Mouse (Mus musculus) olfactory bulb, adult 2 months (tissue): ENCODE measurements around the gene Lcn6. TPM values are rescaled to one million over a fixed set of nuclear protein-coding genes. Genes with fewer than 3 reads are reported as not detected.

Experiments
- H3K27ac ChIP-seq: fragments of 200-500 bp; 2 replicates; pipeline ENCODE4 v1.5.1; 2012; ENCODE audit warnings: low read depth, low read length; ENCODE audit not compliant: insufficient read depth
- H3K4me1 ChIP-seq: fragments of 200-500 bp; 2 replicates; pipeline ENCODE4 v1.6.1; 2012; ENCODE audit warnings: low read length; ENCODE audit not compliant: control insufficient read depth, insufficient read depth
- H3K4me3 ChIP-seq: fragments of 200-500 bp; 2 replicates; pipeline ENCODE4 v1.5.1; 2012; ENCODE audit warnings: mild to moderate bottlenecking, low read depth, low read length, moderate library complexity; ENCODE audit not compliant: insufficient read depth
- CTCF ChIP-seq: fragments of 200-500 bp; IDR thresholded peaks from 2 replicates; pipeline ENCODE4 v1.5.1; 2012; ENCODE audit warnings: low read depth, mild to moderate bottlenecking, low read length, moderate library complexity; ENCODE audit not compliant: insufficient read depth
- POLR2A ChIP-seq: fragments of 200-500 bp; IDR thresholded peaks from 2 replicates; pipeline ENCODE4 v1.6.1; 2012; ENCODE audit warnings: mild to moderate bottlenecking, low read depth, low read length, moderate library complexity; ENCODE audit not compliant: insufficient read depth
- polyA plus RNA-seq: library from polyadenylated mRNA; stranded (reverse); fragments of >200 nt; gene quantifications from 2 replicates; pipeline ENCODE4 v1.2.4, GENCODE M21; 2012; ENCODE audit warnings: low replicate concordance; ENCODE audit not compliant: missing spikeins, insufficient read depth, insufficient read length

Lcn6 gene
- polyA plus RNA-seq, 1 experiment: not detected

GRCm38 (mm10) chr2:25717222-25717621 lies 40.6 kb downstream of the Lcn6 start:
- no peak for TF ChIP-seq POLR2A
- TF ChIP-seq CTCF: no peak

More at GRCm38 (mm10) chr2:25717222-25717621, 40.6 kb downstream of the Lcn6 start:
- Histone ChIP-seq H3K4me1 (0 out of 2 replicates have a peak, but pooled peaks cover under 1% of the 10 kb centered on the region), H3K27ac (no peak overlapping the region), H3K4me3 (no peak overlapping the region)

Other genes starting within 250 kb of the Lcn6 start
- gene Abca2, start 248.1 kb upstream of the Lcn6 start, polyA plus RNA-seq: not detected in 2 replicates
- not detected in 2 replicates for gene Clic3, start 219.9 kb upstream of the Lcn6 start, polyA plus RNA-seq
- not detected in 2 replicates for gene Paxx, start 215.7 kb upstream of the Lcn6 start, polyA plus RNA-seq
- gene Ptgds, start 206.7 kb upstream of the Lcn6 start, polyA plus RNA-seq: 758 and 1,988 TPM in 2 replicates
- gene Lcn12, start 182.9 kb upstream of the Lcn6 start, polyA plus RNA-seq: not detected in 2 replicates
- gene Fbxw5, start 176.0 kb upstream of the Lcn6 start, polyA plus RNA-seq: 706 TPM in 1 of 2 replicates, not detected in the other
- not detected in 2 replicates for gene C8g, start 175.1 kb upstream of the Lcn6 start, polyA plus RNA-seq
- not detected in 2 replicates for gene Traf2, start 129.8 kb upstream of the Lcn6 start, polyA plus RNA-seq
- not detected in 2 replicates for gene Edf1, start 118.9 kb upstream of the Lcn6 start, polyA plus RNA-seq
- gene Mamdc4, start 101.9 kb upstream of the Lcn6 start, polyA plus RNA-seq: not detected in 2 replicates
- not detected in 2 replicates for gene Phpt1, start 101.6 kb upstream of the Lcn6 start, polyA plus RNA-seq
- not detected in 2 replicates for gene Ajm1, start 95.0 kb upstream of the Lcn6 start, polyA plus RNA-seq
- gene Rabl6, start 68.3 kb upstream of the Lcn6 start, polyA plus RNA-seq: not detected in 2 replicates
- not detected in 2 replicates for gene Ccdc183, start 59.1 kb upstream of the Lcn6 start, polyA plus RNA-seq
- not detected in 2 replicates for gene Tmem141, start 54.8 kb upstream of the Lcn6 start, polyA plus RNA-seq
- not detected in 2 replicates for gene Fcna, start 48.8 kb upstream of the Lcn6 start, polyA plus RNA-seq
- not detected in 2 replicates for gene Lcn8, start 23.7 kb upstream of the Lcn6 start, polyA plus RNA-seq
- not detected in 2 replicates for gene Lcn5, start 18.8 kb upstream of the Lcn6 start, polyA plus RNA-seq
- not detected in 2 replicates for gene Lcn10, start 5.9 kb downstream of the Lcn6 start, polyA plus RNA-seq
- not detected in 2 replicates for gene Obp2a, start 23.3 kb downstream of the Lcn6 start, polyA plus RNA-seq
- gene Bmyc, start 30.0 kb downstream of the Lcn6 start, polyA plus RNA-seq: not detected in 2 replicates
- gene Obp2b, start 60.2 kb downstream of the Lcn6 start, polyA plus RNA-seq: not detected in 2 replicates
- not detected in 2 replicates for gene Lcn3, start 88.8 kb downstream of the Lcn6 start, polyA plus RNA-seq
- gene Lcn11, start 100.2 kb downstream of the Lcn6 start, polyA plus RNA-seq: not detected in 2 replicates
- gene Gm13539, start 105.5 kb downstream of the Lcn6 start, polyA plus RNA-seq: not detected in 2 replicates
- not detected in 2 replicates for gene Glt6d1, start 139.1 kb downstream of the Lcn6 start, polyA plus RNA-seq
- gene Lcn9, start 146.4 kb downstream of the Lcn6 start, polyA plus RNA-seq: not detected in 2 replicates
- gene Sohlh1, start 170.5 kb downstream of the Lcn6 start, polyA plus RNA-seq: not detected in 2 replicates
- gene Kcnt1, start 186.9 kb downstream of the Lcn6 start, polyA plus RNA-seq: 206 and 256 TPM in 2 replicates